Mouse (Mus musculus) lung, postnatal 0 days (tissue): ENCODE measurements around the gene Nkx6-2. TPM values are rescaled to one million over a fixed set of nuclear protein-coding genes. Genes with fewer than 3 reads are reported as not detected.

Source experiments
- ATAC-seq: fragments of 200-750 bp; cut with Nextera tagmentation; 2 replicates; pipeline ENCODE4 v1.8.0; 2017; ENCODE audit warnings: moderate library complexity
- DNase-seq: peaks from one replicate; pipeline ENCODE4 v3.0.0-alpha.2; 2016; ENCODE audit warnings: low spot score
- H3K27ac ChIP-seq: fragments of 300-500 bp; sonication (generic); 2 replicates; pipeline ENCODE4 v1.5.1; 2014; ENCODE audit warnings: antibody characterized with exemption, mild to moderate bottlenecking, low read length, mixed read lengths
- H3K27me3 ChIP-seq: fragments of 300-500 bp; sonication (generic); replicated peaks from 2 replicates; pipeline ENCODE4 v1.6.1; 2014; ENCODE audit warnings: low read length, mixed read lengths; ENCODE audit not compliant: insufficient read depth
- H3K36me3 ChIP-seq: fragments of 300-500 bp; sonication (generic); 2 replicates; pipeline ENCODE4 v1.6.1; 2014; ENCODE audit warnings: low read length, mixed read lengths; ENCODE audit not compliant: insufficient read depth
- H3K4me1 ChIP-seq: fragments of 300-500 bp; sonication (generic); 2 replicates; pipeline ENCODE4 v1.6.1; 2014; ENCODE audit warnings: antibody characterized with exemption, low read depth, low read length, mixed read lengths; ENCODE audit not compliant: insufficient read depth
- H3K4me2 ChIP-seq: fragments of 300-500 bp; sonication (generic); replicated peaks from 2 replicates; pipeline ENCODE4 v1.6.1; 2014; ENCODE audit warnings: low read depth, mild to moderate bottlenecking, low read length, moderate library complexity, mixed read lengths
- H3K4me3 ChIP-seq: fragments of 300-500 bp; sonication (generic); 2 replicates; pipeline ENCODE4 v1.5.1; 2014; ENCODE audit warnings: low read depth, low read length
- H3K9ac ChIP-seq: fragments of 300-500 bp; sonication (generic); replicated peaks from 2 replicates; pipeline ENCODE4 v1.6.1; 2014; ENCODE audit warnings: low read depth, mild to moderate bottlenecking
- H3K9me3 ChIP-seq: fragments of 300-500 bp; sonication (generic); 2 replicates; pipeline ENCODE4 v1.6.1; 2016; ENCODE audit warnings: low read length, mixed read lengths
- CTCF ChIP-seq: IDR thresholded peaks from 2 replicates; pipeline ENCODE4 v1.5.1; 2016; ENCODE audit warnings: antibody characterized with exemption, mild to moderate bottlenecking
- EP300 ChIP-seq: IDR thresholded peaks from 2 replicates; pipeline ENCODE4 v1.6.1; 2016; ENCODE audit warnings: antibody characterized with exemption, mild to moderate bottlenecking, control low read depth
- WGBS: fragments of 180-500 bp; shearing (Covaris S2); extraction: QIAGEN DNeasy Blood & Tissue Kit; methylation state at CpG from one replicate; pipeline ENCODE4 v1.1.7; 2014; 5-methylcytosine and 5-hydroxymethylcytosine counted together
- polyA plus RNA-seq: library from polyadenylated mRNA; unstranded; fragments of >200 nt; fragmentation: Nextera tagmentation; extraction: Ambion mirVana; gene quantifications from 2 replicates; pipeline ENCODE4 v1.2.1, GENCODE M21; 2015

The Nkx6-2 gene
- polyA plus RNA-seq, 1 experiment from 2014 or later, result 0.10 TPM

DNA sequence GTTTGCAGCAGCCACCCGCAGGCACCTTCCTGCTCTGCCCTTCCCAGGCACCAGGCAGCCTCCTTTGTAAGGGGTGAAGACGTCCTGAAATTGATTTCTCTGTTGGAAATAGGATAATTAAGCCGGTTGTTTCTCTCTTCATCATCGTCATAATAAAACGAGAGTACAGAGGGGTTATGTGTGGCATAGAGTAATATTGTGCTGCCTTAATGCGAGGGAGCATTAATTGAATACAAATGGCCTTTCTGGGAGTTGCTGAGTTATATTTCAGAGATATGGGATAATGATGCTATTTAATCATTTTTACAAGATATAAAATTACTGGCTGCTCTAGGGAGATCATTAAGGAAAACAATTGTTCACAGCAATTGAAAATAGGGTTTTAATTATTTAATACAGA lies 12.7 kb upstream of the Nkx6-2 start:
- Histone ChIP-seq H3K4me3 (no peak overlapping the region), H3K27me3 (no peaks in the 10 kb centered on the region), H3K9ac (no peak overlapping the region), H3K27ac (no peak overlapping the region), H3K36me3 (no peaks in the 10 kb centered on the region), H3K4me1 (no peaks in the 10 kb centered on the region), H3K9me3 (no peaks in the 10 kb centered on the region), H3K4me2 (no peak overlapping the region)
- WGBS, result 68% methylated on average over 6 of the region's 6 CpGs
- ATAC-seq (no peak), DNase-seq (no peak)
- TF ChIP-seq EP300, result no peak
- no peak for TF ChIP-seq CTCF

DNA sequence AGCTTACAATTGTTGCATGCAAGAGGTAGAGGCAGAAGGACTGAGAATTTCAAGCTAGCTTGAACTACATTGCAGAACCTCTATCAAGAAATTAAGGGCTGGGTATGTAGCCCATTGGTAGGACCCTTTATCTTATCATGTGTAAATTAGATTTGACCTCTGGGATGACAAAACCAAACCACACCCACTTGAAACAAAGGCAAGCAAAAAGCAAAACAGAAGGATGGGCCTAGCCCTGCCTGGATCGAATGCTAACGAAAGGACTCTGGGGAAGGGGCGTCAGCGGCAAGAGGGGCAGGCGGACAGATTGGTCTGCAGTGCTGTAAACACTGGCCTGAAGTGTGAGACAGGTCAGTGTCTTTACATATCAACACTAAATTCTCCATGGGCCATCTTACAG lies 8.7 kb upstream of the Nkx6-2 start:
- WGBS, result 83% methylated on average over 5 of the region's 5 CpGs
- H3K4me1 ChIP-seq, result no peaks in the 10 kb centered on the region
- TF ChIP-seq CTCF, result no peak
- no peak for TF ChIP-seq EP300
- ATAC-seq, result no peak
- DNase-seq, result no peak
- H3K9ac ChIP-seq, result no peak overlapping the region
- peaks cover 11% of the 10 kb centered on the region for H3K27me3 ChIP-seq
- H3K4me2 ChIP-seq, result no peak overlapping the region
- no peaks in the 10 kb centered on the region for H3K36me3 ChIP-seq
- no peak overlapping the region for H3K4me3 ChIP-seq
- no peak overlapping the region for H3K27ac ChIP-seq
- no peaks in the 10 kb centered on the region for H3K9me3 ChIP-seq

DNA sequence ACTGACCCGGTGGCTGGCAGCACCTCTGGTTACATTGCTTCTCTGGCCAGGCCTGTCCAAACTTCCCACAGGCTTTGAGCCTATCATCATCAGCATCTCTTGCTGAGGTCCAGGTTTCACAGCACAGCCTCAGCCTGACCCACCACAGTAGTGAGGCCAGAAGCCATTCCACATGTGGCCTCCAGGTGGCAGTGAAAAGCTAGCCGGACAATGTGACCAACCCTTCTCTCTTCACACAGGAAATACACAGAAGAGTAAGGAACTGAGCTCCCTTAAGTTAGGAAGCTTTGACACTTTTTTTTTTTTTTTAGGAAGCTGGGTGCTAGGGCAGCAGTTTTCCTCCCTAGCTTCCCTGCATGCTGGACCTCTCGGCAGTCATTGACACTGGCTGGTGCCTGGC lies 7.7 kb upstream of the Nkx6-2 start:
- Histone ChIP-seq H3K9ac (no peak overlapping the region), H3K27ac (no peak overlapping the region), H3K9me3 (no peaks in the 10 kb centered on the region), H3K4me2 (no peak overlapping the region), H3K4me1 (no peaks in the 10 kb centered on the region), H3K36me3 (no peaks in the 10 kb centered on the region), H3K4me3 (no peak overlapping the region), H3K27me3 (peaks cover 20% of the 10 kb centered on the region)
- WGBS, result 31% methylated on average over 3 of the region's 3 CpGs
- ATAC-seq, result no peak
- peak; percentile 82 for TF ChIP-seq CTCF
- TF ChIP-seq EP300, result no peak
- peak; percentile 42 for DNase-seq

DNA sequence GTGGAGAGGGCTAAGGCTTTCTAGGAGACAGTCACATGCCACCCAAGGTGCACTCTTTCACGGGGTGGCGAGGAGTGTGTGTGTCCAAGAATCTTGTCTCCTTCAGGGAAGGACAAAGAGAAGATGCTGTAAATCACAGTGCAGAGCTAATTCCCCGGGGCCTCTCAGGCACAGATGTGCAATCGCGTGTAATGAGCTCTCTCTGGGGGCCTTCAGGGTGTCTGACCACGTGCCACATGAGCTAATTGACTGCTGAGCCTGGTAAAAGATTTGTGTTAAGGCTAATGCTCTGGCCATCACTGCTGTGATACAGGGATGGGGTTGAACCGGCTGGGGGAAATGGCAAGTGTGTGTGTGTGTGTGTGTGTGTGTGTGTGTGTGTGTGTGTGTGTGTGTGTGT lies 5.3 kb upstream of the Nkx6-2 start:
- Histone ChIP-seq H3K36me3 (no peaks in the 10 kb centered on the region), H3K27me3 (peaks cover 41% of the 10 kb centered on the region), H3K9ac (no peak overlapping the region), H3K9me3 (no peaks in the 10 kb centered on the region), H3K4me2 (no peak overlapping the region), H3K4me1 (peaks cover 3% of the 10 kb centered on the region; the same call in 1 of the 2 replicates), H3K4me3 (no peak overlapping the region), H3K27ac (no peak overlapping the region)
- no peak for TF ChIP-seq EP300
- no peak for TF ChIP-seq CTCF
- ATAC-seq (no peak), DNase-seq (no peak)
- 44% methylated on average over 7 of the region's 7 CpGs for WGBS

DNA sequence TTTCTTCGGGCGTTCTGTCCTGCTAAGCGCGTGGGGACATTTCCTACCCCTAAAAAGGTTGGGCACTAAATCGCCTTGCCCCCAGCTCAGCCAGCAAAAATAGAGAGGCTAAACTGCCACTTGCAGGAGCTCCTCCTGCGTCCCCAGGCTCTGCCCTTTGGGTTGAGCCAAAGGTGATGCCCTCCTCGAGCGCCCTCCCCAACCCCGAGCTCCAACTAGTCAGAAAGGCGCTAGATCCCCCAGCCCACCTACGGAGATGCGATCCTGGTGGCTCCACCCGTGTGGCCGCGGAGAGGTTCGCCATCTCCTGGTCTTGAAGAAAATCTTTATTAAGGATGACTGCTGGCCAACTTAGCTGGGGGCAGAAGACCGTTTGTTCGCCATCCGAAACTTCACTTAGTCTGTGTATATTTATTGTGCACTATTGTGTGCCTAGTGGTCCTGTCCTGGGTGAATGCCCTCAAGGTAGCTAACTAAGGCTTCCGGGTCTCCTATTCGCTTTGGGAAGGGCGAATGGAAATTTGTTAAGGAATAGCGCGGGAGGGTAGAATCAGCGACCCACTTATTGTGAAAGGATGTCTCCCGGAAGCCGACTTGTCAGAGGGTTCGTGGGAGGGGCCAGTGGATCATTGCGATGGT lies 2.7 kb upstream of the Nkx6-2 start:
- no peak for TF ChIP-seq EP300
- no peak for TF ChIP-seq CTCF
- no peak for ATAC-seq
- 3% methylated on average over 29 of the region's 29 CpGs for WGBS
- Histone ChIP-seq H3K4me3 (no peak overlapping the region; the same call in 1 of the 2 replicates), H3K27ac (no peak overlapping the region), H3K9ac (no peak overlapping the region), H3K27me3 (peaks cover 67% of the 10 kb centered on the region), H3K9me3 (no peaks in the 10 kb centered on the region), H3K4me1 (peaks cover 17% of the 10 kb centered on the region), H3K4me2 (peak overlapping the region; percentile 22; the same call in 1 of the 2 replicates), H3K36me3 (no peaks in the 10 kb centered on the region)
- DNase-seq, result no peak

DNA sequence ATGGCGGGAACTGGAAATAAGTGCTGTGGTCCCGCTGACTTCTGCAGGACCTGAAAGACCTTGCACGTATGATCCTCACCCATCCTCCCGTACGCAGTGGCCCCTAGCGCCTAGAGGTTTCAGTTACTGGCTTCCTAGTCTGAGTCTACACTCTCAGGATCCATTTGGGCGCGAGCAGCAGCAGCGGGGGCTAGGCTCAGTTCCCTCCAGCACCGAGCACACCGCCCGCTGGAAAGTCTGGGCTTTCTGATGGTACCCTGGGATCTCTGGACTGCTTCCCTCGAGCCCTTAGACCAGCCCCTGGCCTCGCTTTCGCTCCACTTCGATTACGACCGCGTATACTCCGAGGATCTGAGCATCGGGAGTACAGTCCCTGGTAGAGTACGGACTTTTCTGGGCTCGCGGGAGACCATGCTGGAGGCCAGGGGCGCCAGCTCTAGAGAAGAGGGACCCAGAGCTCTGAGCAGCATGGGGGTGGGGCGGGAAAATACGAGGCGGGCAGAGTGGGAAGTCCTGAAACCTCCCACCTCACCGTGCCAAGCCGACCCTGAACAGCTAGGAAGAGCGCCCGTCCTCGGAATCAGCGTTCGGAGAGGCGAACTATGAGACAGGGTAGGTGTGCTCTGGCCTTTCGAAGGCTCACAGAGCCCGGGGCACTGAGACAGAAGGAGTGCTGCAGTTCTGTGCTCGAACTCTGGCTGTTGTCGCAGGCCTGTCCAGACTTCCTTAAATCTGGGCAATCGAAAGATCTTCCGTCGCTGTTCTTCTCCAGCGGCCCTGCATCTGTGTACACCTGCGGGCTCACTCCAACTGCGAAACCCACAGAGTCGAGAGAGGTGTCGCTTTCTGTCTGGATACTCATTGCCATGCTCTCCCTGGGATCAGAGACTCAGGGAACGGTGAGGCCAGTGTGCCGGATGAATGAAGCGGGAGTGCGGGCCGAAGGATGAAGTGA lies 1.9 kb upstream of the Nkx6-2 start:
- TF ChIP-seq EP300 (no peak), CTCF (no peak)
- peak overlapping the region; percentile 22 for H3K4me2 ChIP-seq
- H3K9me3 ChIP-seq, result no peaks in the 10 kb centered on the region
- no peak for ATAC-seq
- no peak overlapping the region for H3K9ac ChIP-seq
- peaks cover 74% of the 10 kb centered on the region for H3K27me3 ChIP-seq
- peaks cover 17% of the 10 kb centered on the region for H3K4me1 ChIP-seq
- no peak for DNase-seq
- peak overlapping the region; percentile 5; the same call in 1 of the 2 replicates for H3K4me3 ChIP-seq
- no peak overlapping the region for H3K27ac ChIP-seq
- WGBS, result 3% methylated on average over 53 of the region's 53 CpGs
- peaks cover under 1% of the 10 kb centered on the region; the same call in 1 of the 2 replicates for H3K36me3 ChIP-seq
